Mouse (Mus musculus) right cerebral cortex, adult 2 months (tissue): ENCODE results near the gene Trpv5.

ENCODE experiments used
- DNase-seq, 2 experiments: peaks; one replicate each; pipeline ENCODE4 v3.0.0; 2021 to 2022; ENCODE audit warnings: low spot score in 2 of 2

The Trpv5 gene

GRCm38 (mm10) chr6:41680669-41681068 is at the start of gene Trpv5:
Gene Trpv5, minus strand, starts transcription at chr6:41680769.
- DNase-seq = no peak

DNA sequence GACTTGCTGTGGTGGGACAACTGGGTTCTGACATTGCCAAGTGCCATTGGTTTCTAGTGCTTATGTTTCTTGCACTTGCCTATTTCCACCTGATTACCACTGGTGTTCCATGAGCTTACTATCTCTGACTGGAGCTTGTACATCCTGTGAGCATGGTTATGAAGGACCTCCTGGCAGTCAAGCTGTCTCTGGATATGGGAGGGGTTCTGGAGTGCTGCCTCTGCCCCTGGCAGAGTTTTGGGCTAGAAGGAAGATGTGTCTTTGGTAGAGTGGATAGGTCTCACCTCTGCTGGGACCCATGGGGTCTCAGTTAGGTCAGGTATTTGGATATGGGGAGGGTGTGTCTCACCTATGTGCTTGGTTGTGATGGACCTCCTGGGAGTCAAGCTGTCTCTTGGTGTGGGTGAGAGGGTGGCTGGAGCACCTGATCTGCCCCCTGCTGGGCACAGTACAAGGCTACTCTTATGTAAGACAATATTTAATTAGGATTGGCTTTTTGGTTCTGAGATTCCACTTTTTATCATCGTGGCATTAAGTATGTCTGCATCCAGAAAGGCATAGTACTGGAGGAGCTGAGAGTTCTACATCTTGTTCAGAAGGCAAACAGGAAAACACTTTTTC is 47.5 kb upstream of the Trpv5 start:
- DNase-seq = no peak

GRCm38 (mm10) chr6:41721430-41721829 is 40.9 kb upstream of the Trpv5 start:
- DNase-seq = no peak

DNA sequence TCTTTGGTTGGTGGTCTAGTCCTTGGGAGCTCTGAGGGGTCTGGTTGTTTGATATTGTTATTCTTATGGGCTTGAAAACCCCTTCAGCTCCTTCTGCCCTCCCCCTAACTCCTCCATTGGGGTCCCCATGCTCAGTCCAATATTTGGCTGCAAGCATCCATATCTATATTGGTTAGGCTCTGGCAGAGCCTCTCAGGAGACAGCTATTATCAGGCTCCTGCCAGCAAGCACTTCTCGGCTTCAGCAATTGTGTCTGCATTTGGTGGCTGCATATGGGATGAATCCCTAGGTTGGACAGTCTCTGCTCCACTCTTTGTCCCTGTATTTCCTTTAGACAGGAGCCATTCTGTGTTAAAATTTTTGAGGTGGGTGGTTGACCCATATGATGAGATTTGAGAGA is 29.7 kb upstream of the Trpv5 start:
- DNase-seq = no peak

DNA sequence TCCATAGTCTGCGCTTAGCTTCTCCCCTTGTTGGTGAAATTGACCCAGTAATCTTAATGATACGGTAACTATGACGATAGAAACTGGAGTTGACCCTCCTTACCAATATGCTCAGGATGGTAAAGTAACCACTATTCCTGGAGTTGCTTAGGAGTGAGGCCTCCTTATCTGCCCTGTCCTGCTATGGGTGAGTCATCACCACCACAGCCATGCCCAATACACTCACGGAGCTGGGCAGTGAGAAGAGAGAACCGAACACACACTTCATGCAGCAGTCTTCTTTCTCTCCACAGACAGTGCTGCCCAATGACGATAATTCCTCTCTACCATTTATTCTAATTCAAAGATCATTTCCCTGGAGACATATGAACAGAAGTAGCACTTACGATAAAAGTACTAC is 25.7 kb upstream of the Trpv5 start:
- DNase-seq = no peak

DNA sequence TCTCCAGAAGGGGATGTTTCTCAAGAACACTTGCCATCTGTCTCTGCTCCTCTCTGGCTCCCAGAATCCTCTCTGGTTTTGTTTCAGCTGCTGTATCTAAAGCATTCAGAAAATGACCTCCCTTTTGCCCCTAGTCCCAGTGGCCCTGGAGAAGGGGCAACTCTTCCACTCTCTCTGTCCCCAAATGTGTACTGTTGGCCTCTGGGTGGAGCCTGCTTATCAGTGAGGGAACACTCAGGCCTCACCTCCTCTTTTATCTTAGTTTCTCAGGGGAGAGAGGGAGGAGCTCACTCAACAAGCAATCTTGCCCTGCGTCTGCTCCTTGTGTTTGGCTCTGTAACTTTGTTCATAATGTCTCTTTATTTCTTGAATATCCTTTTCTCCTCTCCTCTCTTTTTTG is 23.6 kb upstream of the Trpv5 start, which contains the start of gene Kel:
Kel (minus strand) TSS at position 217 of the 400 bp plus-strand sequence.
- DNase-seq = no peak

- DNase-seq = no peak
These were observed 22.4 kb upstream of the Trpv5 start for GRCm38 (mm10) chr6:41702928-41703327.

- no peak for DNase-seq
These were observed 20.7 kb upstream of the Trpv5 start for GRCm38 (mm10) chr6:41701245-41701644.

DNA sequence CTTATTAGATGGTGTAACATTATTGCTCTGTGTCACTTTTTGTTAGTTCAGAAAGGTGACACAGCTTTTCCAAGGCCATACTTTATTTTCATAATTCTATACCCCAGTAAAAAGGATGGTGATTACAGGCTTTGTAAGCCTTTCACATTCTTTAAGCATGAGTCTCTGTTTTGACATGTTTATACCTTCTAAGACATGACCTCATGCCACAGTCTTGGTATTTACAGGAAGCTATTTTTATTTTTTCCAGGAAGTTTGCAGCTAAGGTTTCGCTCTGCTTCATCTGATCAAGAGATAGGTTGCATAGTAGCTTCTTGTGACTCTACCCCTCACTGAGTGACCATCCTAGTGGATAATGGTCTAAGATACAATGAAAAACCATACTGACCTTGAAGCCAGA is 13.8 kb upstream of the Trpv5 start:
- no peak for DNase-seq

GRCm38 (mm10) chr6:41692200-41692599 is 11.6 kb upstream of the Trpv5 start:
- no peak for DNase-seq

GRCm38 (mm10) chr6:41685596-41685995 is 5.0 kb upstream of the Trpv5 start:
- no peak for DNase-seq

GRCm38 (mm10) chr6:41684911-41685310 is 4.3 kb upstream of the Trpv5 start:
- no peak for DNase-seq

- no peak for DNase-seq
These were observed 3.6 kb upstream of the Trpv5 start, which contains the start of gene Llcfc1 for GRCm38 (mm10) chr6:41684131-41684530. Gene Llcfc1, plus strand, starts transcription at chr6:41684431.

- DNase-seq = no peak
These were observed 1.1 kb upstream of the Trpv5 start for GRCm38 (mm10) chr6:41681656-41682055.

DNA sequence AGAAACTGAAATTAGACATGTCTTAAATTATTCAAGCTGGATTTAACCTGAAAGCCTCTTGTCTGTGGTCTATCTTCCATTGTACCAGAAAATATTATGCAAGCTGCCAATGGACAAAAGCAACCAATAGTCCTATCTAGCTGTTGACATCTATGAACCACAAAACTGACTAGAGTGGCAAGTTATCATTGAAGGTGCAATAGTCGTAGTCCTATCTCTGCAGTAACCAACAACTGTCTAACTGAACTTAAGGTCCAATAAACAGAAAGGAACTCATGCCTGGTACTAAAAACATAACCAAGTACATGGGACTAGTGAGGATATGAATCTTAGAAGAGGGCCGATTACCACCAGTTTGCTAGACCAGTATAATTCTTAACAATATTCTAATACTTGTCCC is 4.0 kb downstream of the Trpv5 start:
- DNase-seq = no peak

- DNase-seq = no peak
These were observed 18.2 kb downstream of the Trpv5 start for GRCm38 (mm10) chr6:41662320-41662719.

GRCm38 (mm10) chr6:41658487-41658886 is 22.1 kb downstream of the Trpv5 start:
- no peak for DNase-seq

DNA sequence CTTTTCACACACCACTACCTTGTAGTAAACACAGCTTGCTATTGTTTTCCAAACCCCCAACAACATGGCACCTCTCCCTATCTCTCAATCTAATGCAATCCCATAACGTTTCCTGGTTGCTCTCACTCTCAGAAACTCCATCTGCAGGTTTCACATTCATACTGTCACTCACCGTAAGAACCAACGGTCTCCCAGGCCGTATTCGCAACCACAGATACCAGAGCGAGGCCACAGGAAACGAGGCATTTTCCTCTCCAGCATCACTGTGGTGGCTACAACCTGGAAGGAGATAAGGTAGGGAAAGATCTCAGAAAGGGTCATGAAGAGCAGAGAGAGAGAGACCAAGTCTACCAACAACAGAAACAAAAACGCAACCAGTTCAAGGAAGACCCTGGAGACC is 25.9 kb downstream of the Trpv5 start:
- no peak for DNase-seq

- no peak for DNase-seq
These were observed 27.4 kb downstream of the Trpv5 start for GRCm38 (mm10) chr6:41653173-41653572.

- no peak for DNase-seq
These were observed 33.9 kb downstream of the Trpv5 start for GRCm38 (mm10) chr6:41646672-41647071.

- no peak for DNase-seq
These were observed 34.3 kb downstream of the Trpv5 start for GRCm38 (mm10) chr6:41646220-41646619.

DNA sequence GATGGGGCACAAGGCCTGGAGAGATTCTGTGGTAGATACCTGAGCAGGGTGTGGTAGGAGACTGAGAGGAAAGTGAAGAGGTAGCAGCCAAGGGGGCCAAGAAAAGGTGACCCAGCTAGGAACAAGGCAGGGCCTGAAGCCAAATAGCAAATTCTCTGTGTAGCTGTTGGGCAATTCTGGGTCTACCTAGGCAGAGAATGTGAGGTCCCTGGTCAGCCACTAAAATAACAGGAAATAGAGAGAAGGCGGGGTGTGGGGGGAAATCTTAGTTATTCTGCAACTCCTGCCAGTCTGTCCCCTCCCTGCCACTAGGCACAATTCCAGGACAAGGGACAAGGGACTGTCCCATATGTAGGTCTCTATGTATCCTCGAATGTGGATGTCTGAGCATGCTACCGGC is 37.3 kb downstream of the Trpv5 start:
- no peak for DNase-seq

DNA sequence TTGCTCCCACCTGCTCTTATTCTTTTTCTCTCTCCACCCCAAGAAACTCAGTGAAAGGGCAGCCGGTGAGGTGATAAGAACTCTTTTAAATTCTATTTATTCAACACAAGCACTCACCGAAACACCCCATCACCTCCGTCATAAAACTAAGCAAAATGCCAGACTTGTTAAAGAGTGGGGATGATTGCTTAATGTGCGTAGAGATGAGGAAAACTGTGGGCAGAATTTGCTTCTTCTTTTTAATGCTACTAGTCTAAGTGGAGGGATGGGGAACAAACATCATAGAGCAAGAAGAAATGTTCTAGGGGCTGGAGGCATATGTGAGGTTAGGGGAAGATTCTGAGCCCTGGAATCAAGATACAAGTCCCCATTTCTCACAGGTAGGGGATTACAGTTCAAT is 37.8 kb downstream of the Trpv5 start:
- no peak for DNase-seq

GRCm38 (mm10) chr6:41641173-41641866 is 39.2 kb downstream of the Trpv5 start:
- DNase-seq = no peak
